ENCODE assay signal across 10 mouse cellular contexts in genomic region chr3:103139047-103139446, GRCm38 (mm10). TPM values are rescaled to one million over a fixed set of nuclear protein-coding genes. Genes with fewer than 3 reads are reported as not detected.
DNase-seq lines count a peak whose midpoint lies in the region; ATAC-seq and TF ChIP-seq lines count a peak whose summit lies in the region.
"Had no signal": no experiment of that assay in that cellular context is flagged by ENCODE, and none has a peak within 500 bp of the region (broad histone marks: within the 10 kb centered on the region; RNA-seq: fewer than 3 reads in every experiment).

No protein-coding gene starts in this region.

- peak overlapping the region; percentile 62 for H3K4me3 ChIP-seq in gastrocnemius, adult 2 months
- H3K4me3 ChIP-seq in limb, embryonic 14.5 days (replicated peaks; ENCODE audit: low read length): no peak overlapping the region
- H3K4me3 ChIP-seq in macrophage (ENCODE audit: inconsistent target): no peak overlapping the region
- H3K4me3 ChIP-seq: midbrain, embryonic 13.5 days had no signal

- H3K9me3 ChIP-seq in limb, embryonic 14.5 days (ENCODE audit: control insufficient read depth, low read length): no peaks in the 10 kb centered on the region
- H3K9me3 ChIP-seq: midbrain, embryonic 13.5 days had no signal

- no peak for DNase-seq in gastrocnemius, adult 2 months
- no peak for DNase-seq in gastrocnemius, postnatal 36 days
- DNase-seq in heart, postnatal 14 days: peak; percentile 31 to 39
- DNase-seq in limb, embryonic 14.5 days (ENCODE audit: low spot score): peak; percentile 43
- no peak for DNase-seq in left cerebral cortex, postnatal 4 days
- DNase-seq in adrenal gland, adult 2 months: no peak
- no peak for DNase-seq in adipocyte (ENCODE audit: low spot score)
- DNase-seq: gastrocnemius, postnatal 10 days had no signal

- no peak for ATAC-seq in limb, embryonic 14.5 days (ENCODE audit: low FRiP score, low read depth)
- ATAC-seq: midbrain, embryonic 13.5 days had no signal

- peak overlapping the region; percentile 78 for H3K27ac ChIP-seq in gastrocnemius, adult 2 months
- no peak overlapping the region for H3K27ac ChIP-seq in limb, embryonic 14.5 days (replicated peaks; ENCODE audit: low read depth, low read length)
- H3K27ac ChIP-seq in macrophage: peak overlapping the region; percentile 73
- H3K27ac ChIP-seq: midbrain, embryonic 13.5 days had no signal

- no peak for TF ChIP-seq CTCF in gastrocnemius, adult 2 months (IDR thresholded peaks at IDR 0.05)

- WGBS in limb, embryonic 14.5 days: 43% methylated on average over 8 of the region's 8 CpGs
- 65% methylated on average over 8 of the region's 8 CpGs for WGBS in macrophage (ENCODE audit: missing documents)

- peaks cover 2% of the 10 kb centered on the region; the same call in 1 of the 2 replicates for H3K4me1 ChIP-seq in limb, embryonic 14.5 days (ENCODE audit: control insufficient read depth, insufficient read depth, low read length)
- H3K4me1 ChIP-seq: midbrain, embryonic 13.5 days had no signal

- H3K4me2 ChIP-seq in limb, embryonic 14.5 days (replicated peaks; ENCODE audit: low read depth, low read length, severe bottlenecking): 0 out of 2 replicates have a peak overlapping the region, but pooled peaks have one; percentile 19
- H3K4me2 ChIP-seq: midbrain, embryonic 13.5 days had no signal

- no peak for TF ChIP-seq POLR2A in limb, embryonic 14.5 days (IDR thresholded peaks at IDR 0.05; ENCODE audit: borderline replicate concordance, extremely low read depth, insufficient read depth, insufficient read length)

- no peak overlapping the region for H3K9ac ChIP-seq in limb, embryonic 14.5 days (ENCODE audit: low read depth, low read length, severe bottlenecking)
- H3K9ac ChIP-seq: midbrain, embryonic 13.5 days had no signal

- intact Hi-C loops in gastrocnemius, adult 2 months (cut with DNase I): no loop called here
- intact Hi-C loops in gastrocnemius, postnatal 36 days (cut with DNase I): no loop called here
- intact Hi-C loops in heart, postnatal 14 days (cut with DNase I): no loop called here
- intact Hi-C loops in left cerebral cortex, postnatal 4 days (cut with DNase I): no loop called here

- no peaks in the 10 kb centered on the region for H3K79me2 ChIP-seq in macrophage (ENCODE audit: inconsistent target)

- H3K36me3 ChIP-seq in limb, embryonic 14.5 days (ENCODE audit: control insufficient read depth, insufficient read depth, low read length): 0 out of 2 replicates have a peak, but pooled peaks cover 5% of the 10 kb centered on the region
- no peaks in the 10 kb centered on the region for H3K36me3 ChIP-seq in macrophage (ENCODE audit: inconsistent target)
- H3K36me3 ChIP-seq: midbrain, embryonic 13.5 days had no signal

- H3K27me3 ChIP-seq in limb, embryonic 14.5 days (ENCODE audit: control insufficient read depth, insufficient read depth, low read length): no peaks in the 10 kb centered on the region
- H3K27me3 ChIP-seq: midbrain, embryonic 13.5 days had no signal

RNA-seq across cellular contexts. Expression of gene Bcas2, which starts 32.4 kb away (rescaled TPM):
- total RNA-seq in gastrocnemius, adult 2 months (2021): 10 to 100 TPM; 41.3 to 51.7 TPM
- total RNA-seq in gastrocnemius, postnatal 36 days (2021): 10 to 100 TPM; 37.2 to 43.8 TPM
- 10 to 100 TPM; 47.7 to 48.0 TPM for total RNA-seq in heart, postnatal 14 days (2021)
- polyA plus RNA-seq in limb, embryonic 14.5 days (2012; rRNA removed): 99.9 and 155 TPM in 2 replicates
- 161 and 163 TPM in 2 replicates for polyA plus RNA-seq in limb, embryonic 14.5 days (2014; fragmentation: Nextera tagmentation; extraction: Ambion mirVana)
- total RNA-seq in macrophage (2018; cell fraction: chromatin; rRNA removed): 10 to 100 TPM; 12.3 to 63.5 (median 26.3) TPM
- 10 to 100 TPM; 27.8 to 71.7 (median 42.0) TPM for total RNA-seq in macrophage (2018; cell fraction: cytosol; rRNA removed)
- total RNA-seq in macrophage (2018; cell fraction: nucleus; rRNA removed): 10 to 100 TPM; 14.1 to 58.1 (median 22.3) TPM
- 53.1 to 78.6 TPM (median 54.7 TPM) in 3 replicates for polyA plus RNA-seq in macrophage (2018)
- total RNA-seq in left cerebral cortex, postnatal 4 days (2021): 10 to 100 TPM; 86.1 to 93.7 TPM
- 10 to 100 TPM; 53.5 to 56.0 TPM for total RNA-seq in adrenal gland, adult 2 months (2021)
- polyA plus RNA-seq in adrenal gland, adult 2 months (2012; rRNA removed): 13.6 and 16.8 TPM in 2 replicates

RNA-seq across cellular contexts. Expression of gene Dennd2c, which starts 36.6 kb away (rescaled TPM):
- 1 to 10 TPM; 2.3 to 2.5 TPM for total RNA-seq in gastrocnemius, adult 2 months (2021)
- 1 to 10 TPM; 2.0 to 2.5 TPM for total RNA-seq in gastrocnemius, postnatal 36 days (2021)
- 1 to 10 TPM; 2.9 to 3.4 TPM for total RNA-seq in heart, postnatal 14 days (2021)
- 8.6 and 10.0 TPM in 2 replicates for polyA plus RNA-seq in limb, embryonic 14.5 days (2012; rRNA removed)
- 12.6 and 13.4 TPM in 2 replicates for polyA plus RNA-seq in limb, embryonic 14.5 days (2014; fragmentation: Nextera tagmentation; extraction: Ambion mirVana)
- total RNA-seq in macrophage (2018; cell fraction: chromatin; rRNA removed): 1 to 10 TPM in 24 of 26 experiments, under 1 TPM in 2; 0.77 to 9.9 (median 3.4) TPM
- total RNA-seq in macrophage (2018; cell fraction: cytosol; rRNA removed): 1 to 10 TPM in 13 of 26 experiments, under 1 TPM in 13; 0.46 to 2.3 (median 1.0) TPM
- 10 to 100 TPM in 1 of 26 experiments, 1 to 10 TPM in 20, under 1 TPM in 5; 0.42 to 16.2 (median 2.3) TPM for total RNA-seq in macrophage (2018; cell fraction: nucleus; rRNA removed)
- 0.87 to 5.7 TPM (median 1.7 TPM) in 3 replicates for polyA plus RNA-seq in macrophage (2018)
- total RNA-seq in left cerebral cortex, postnatal 4 days (2021): 1 to 10 TPM; 1.1 to 1.4 TPM
- 1 to 10 TPM; 1.1 to 2.1 TPM for total RNA-seq in adrenal gland, adult 2 months (2021)
- polyA plus RNA-seq in adrenal gland, adult 2 months (2012; rRNA removed): 0.13 and 0.25 TPM in 2 replicates

Comparison
In these comparisons a context has a peak if more than half of its experiments do, and no peak if none do; other contexts are left out.
1. DNase-seq: peak in heart, postnatal 14 days (2 of 2) and limb, embryonic 14.5 days (single experiment); none in gastrocnemius, adult 2 months (single experiment), gastrocnemius, postnatal 36 days (0 of 2), left cerebral cortex, postnatal 4 days (single experiment), adrenal gland, adult 2 months (single experiment) and adipocyte (single experiment).